Mouse (Mus musculus) cerebellum, postnatal 14 days (tissue): ENCODE results near the gene Map2k2.

Experiments
- DNase-seq, 2 experiments: peaks; one replicate each; pipeline ENCODE4 v3.0.0; 2021; ENCODE audit warnings: mixed read lengths in 2 of 2

The Map2k2 gene

GRCm38 (mm10) chr10:81143845-81144437 is 38.2 kb downstream of the Map2k2 start:
- no peak for DNase-seq

- no peak for DNase-seq
These were observed 39.0 kb downstream of the Map2k2 start for GRCm38 (mm10) chr10:81144667-81145066.

- DNase-seq = no peak
These were observed 39.6 kb downstream of the Map2k2 start for GRCm38 (mm10) chr10:81145307-81145706.

- DNase-seq = no peak
These were observed 40.1 kb downstream of the Map2k2 start for GRCm38 (mm10) chr10:81145778-81146177.

- no peak for DNase-seq
These were observed 40.6 kb downstream of the Map2k2 start for GRCm38 (mm10) chr10:81146296-81146695.

GRCm38 (mm10) chr10:81151261-81151660 is 45.5 kb downstream of the Map2k2 start:
- DNase-seq = no peak

GRCm38 (mm10) chr10:81152609-81153008 is 46.9 kb downstream of the Map2k2 start:
- DNase-seq = no peak

- no peak for DNase-seq
These were observed 48.6 kb downstream of the Map2k2 start for GRCm38 (mm10) chr10:81154313-81154712.

- DNase-seq = no peak
These were observed 49.0 kb downstream of the Map2k2 start for GRCm38 (mm10) chr10:81154736-81155135.

GRCm38 (mm10) chr10:81161602-81162317 is 56.0 kb downstream of the Map2k2 start:
- DNase-seq = peak in 1 of 2 experiments; percentile 17

- DNase-seq = peak in 1 of 2 experiments; percentile 22
These were observed 56.6 kb downstream of the Map2k2 start for GRCm38 (mm10) chr10:81162318-81162652.

- DNase-seq = peak; percentile 51 to 58
These were observed 59.4 kb downstream of the Map2k2 start for GRCm38 (mm10) chr10:81165118-81165517.

- DNase-seq = peak; percentile 100
These were observed 61.7 kb downstream of the Map2k2 start, which contains the start of gene Pias4 for GRCm38 (mm10) chr10:81167200-81168086. Gene Pias4, minus strand, starts transcription at chr10:81167923.

GRCm38 (mm10) chr10:81168087-81168431 is 62.3 kb downstream of the Map2k2 start:
- no peak for DNase-seq

- peak; percentile 84 to 89 for DNase-seq
These were observed 63.0 kb downstream of the Map2k2 start for GRCm38 (mm10) chr10:81168521-81169244.

GRCm38 (mm10) chr10:81169411-81169900 is 63.7 kb downstream of the Map2k2 start:
- peak in 1 of 2 experiments; percentile 70 for DNase-seq

GRCm38 (mm10) chr10:81173132-81173531 is 67.4 kb downstream of the Map2k2 start:
- peak; percentile 89 to 90 for DNase-seq

GRCm38 (mm10) chr10:81174617-81175344 is 69.1 kb downstream of the Map2k2 start:
- peak; percentile 96 to 97 for DNase-seq

GRCm38 (mm10) chr10:81175345-81175701 is 69.6 kb downstream of the Map2k2 start:
- peak in 1 of 2 experiments; percentile 66 for DNase-seq

GRCm38 (mm10) chr10:81175936-81176465 is 70.3 kb downstream of the Map2k2 start:
- no peak for DNase-seq

- DNase-seq = peak; percentile 100
These were observed 71.0 kb downstream of the Map2k2 start, which contains the start of gene Eef2 for GRCm38 (mm10) chr10:81176466-81177271. Gene Eef2, plus strand, starts transcription at chr10:81176631.
